Comparison of ENCODE assay signal across 8 mouse cellular contexts in the genomic region with DNA sequence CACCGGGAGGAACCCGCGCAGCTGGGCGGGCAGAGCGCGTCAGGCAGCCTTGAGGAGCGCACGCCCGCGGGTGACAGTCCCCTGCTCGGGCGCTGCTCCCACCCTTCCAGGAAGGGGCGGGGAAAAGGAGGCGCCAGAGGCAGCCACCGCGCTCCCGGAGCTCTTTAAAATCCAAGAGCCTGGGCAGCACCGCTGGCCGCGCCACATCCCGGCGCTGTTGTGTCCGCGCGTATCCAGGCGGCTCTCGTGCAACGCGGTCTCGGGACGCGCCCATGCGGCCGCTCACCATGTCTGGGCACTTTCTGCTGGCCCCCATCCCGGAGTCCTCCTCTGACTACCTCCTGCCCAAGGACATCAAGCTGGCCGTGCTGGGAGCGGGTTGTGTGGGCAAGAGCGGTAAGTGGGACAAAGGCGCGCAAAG. TPM values are rescaled to one million over a fixed set of nuclear protein-coding genes. Genes with fewer than 3 reads are reported as not detected.
DNase-seq lines count a peak whose midpoint lies in the region; ATAC-seq lines count a peak whose summit lies in the region.

Gene Rasl11a (plus strand): TSS at position 127 of the 421 bp plus-strand sequence.

- peak within 1 kb of the TSS; percentile 82 for H3K4me2 ChIP-seq in embryonic facial prominence, embryonic 11.5 days (ENCODE audit: low read depth, low read length)
- peak within 1 kb of the TSS; percentile 93 for H3K4me2 ChIP-seq in intestine, embryonic 15.5 days (replicated peaks)

- DNase-seq in spleen, adult 18-20 months, result peak; percentile 41 to 42
- DNase-seq in spleen, adult 12 weeks (ENCODE audit: low spot score), result no peak
- DNase-seq in embryonic facial prominence, embryonic 11.5 days (ENCODE audit: low spot score), result peak; percentile 90
- DNase-seq in gastrocnemius, postnatal 4 days (ENCODE audit: low spot score in 2 of 2), result peak; percentile 53 to 76
- DNase-seq in left cerebral cortex, postnatal 25 days (ENCODE audit: low spot score in 2 of 2), result peak; percentile 82 to 86
- DNase-seq in right cerebral cortex, postnatal 25 days, result peak; percentile 86

- peak within 1 kb of the TSS; percentile 86 for H3K9ac ChIP-seq in embryonic facial prominence, embryonic 11.5 days (replicated peaks; ENCODE audit: low read length)
- peak within 1 kb of the TSS; percentile 65 for H3K9ac ChIP-seq in intestine, embryonic 15.5 days

- under 1% methylated on average over 38 of the region's 40 CpGs for WGBS in embryonic facial prominence, embryonic 11.5 days
- WGBS in intestine, embryonic 15.5 days, result under 1% methylated on average over 40 of the region's 40 CpGs

- peak; percentile 92 for ATAC-seq in embryonic facial prominence, embryonic 11.5 days (replicated peaks; ENCODE audit: insufficient number of reproducible peaks, low FRiP score, low TSS enrichment, low read depth)
- ATAC-seq in intestine, embryonic 15.5 days, result peak; percentile 96
- peak; percentile 85 for ATAC-seq in megakaryocyte progenitor cell, adult 5-6 weeks (replicated peaks; ENCODE audit: poor library complexity)

- peak within 1 kb of the TSS; percentile 61 for H3K4me3 ChIP-seq in embryonic facial prominence, embryonic 11.5 days (ENCODE audit: low read depth, low read length)
- peak within 1 kb of the TSS; percentile 62 for H3K4me3 ChIP-seq in intestine, embryonic 15.5 days (replicated peaks)

- H3K4me1 ChIP-seq in embryonic facial prominence, embryonic 11.5 days (ENCODE audit: control insufficient read depth, insufficient read depth, low read length), result no peaks in the 10 kb centered on the region
- H3K4me1 ChIP-seq in intestine, embryonic 15.5 days (replicated peaks), result peaks cover 15% of the 10 kb centered on the region

- intact Hi-C loops in left cerebral cortex, postnatal 25 days (cut with DNase I), result loop anchor here (5.0 kb wide), 2 partner anchors 57 to 138 kb away; no protein-coding TSS in a partner anchor

- no peaks in the 10 kb centered on the region for H3K9me3 ChIP-seq in embryonic facial prominence, embryonic 11.5 days (replicated peaks; ENCODE audit: control insufficient read depth, low read length)
- H3K9me3 ChIP-seq in intestine, embryonic 15.5 days, result no peaks in the 10 kb centered on the region

- H3K27ac ChIP-seq in embryonic facial prominence, embryonic 11.5 days (replicated peaks; ENCODE audit: low read depth, low read length), result peak within 1 kb of the TSS; percentile 53; the same call in 1 of the 2 replicates
- peak within 1 kb of the TSS; percentile 74 for H3K27ac ChIP-seq in intestine, embryonic 15.5 days

- H3K36me3 ChIP-seq in embryonic facial prominence, embryonic 11.5 days (replicated peaks; ENCODE audit: control insufficient read depth, insufficient read depth, low read depth, low read length), result no peaks in the 10 kb centered on the region
- no peaks in the 10 kb centered on the region for H3K36me3 ChIP-seq in intestine, embryonic 15.5 days

- H3K27me3 ChIP-seq in embryonic facial prominence, embryonic 11.5 days (ENCODE audit: control insufficient read depth, insufficient read depth, low read length), result no peaks in the 10 kb centered on the region
- no peaks in the 10 kb centered on the region for H3K27me3 ChIP-seq in intestine, embryonic 15.5 days (replicated peaks)

RNA-seq across cellular contexts. Expression of gene Rasl11a, which starts in this region (rescaled TPM):
- polyA plus RNA-seq in embryonic facial prominence, embryonic 11.5 days (2014; fragmentation: Nextera tagmentation; extraction: Ambion mirVana), result 22.9 and 24.9 TPM in 2 replicates
- 1 to 10 TPM; 4.3 to 5.0 TPM for total RNA-seq in gastrocnemius, postnatal 4 days (2021)
- 26.8 and 32.7 TPM in 2 replicates for polyA plus RNA-seq in intestine, embryonic 15.5 days (2015; fragmentation: Nextera tagmentation; extraction: Ambion mirVana)
- total RNA-seq in left cerebral cortex, postnatal 25 days (2021), result 10 to 100 TPM in 1 of 2 experiments, 1 to 10 TPM in 1; 7.1 to 11.2 TPM
- total RNA-seq in megakaryocyte progenitor cell, adult 5-6 weeks (2015), result 0.47 TPM in 1 of 2 replicates, not detected in the other
- not detected in 2 replicates for total RNA-seq in megakaryocyte progenitor cell, adult 5-6 weeks (2017)

Comparison
In these comparisons a context has a peak if more than half of its experiments do, and no peak if none do; other contexts are left out.
1. Peak in ATAC-seq in megakaryocyte progenitor cell, adult 5-6 weeks; RNA of the gene not detected or under 1 TPM.